Mouse (Mus musculus) neural tube, embryonic 12.5 days (tissue): ENCODE measurements around the gene Pabpn1. TPM values are rescaled to one million over a fixed set of nuclear protein-coding genes. Genes with fewer than 3 reads are reported as not detected.

Experiments
- ATAC-seq: fragments of 200-750 bp; cut with Nextera tagmentation; 2 replicates; pipeline ENCODE4 v1.8.0; 2017; ENCODE audit warnings: low read depth, mild to moderate bottlenecking, moderate TSS enrichment, moderate library complexity; ENCODE audit not compliant: low FRiP score
- H3K27ac ChIP-seq: fragments of 300-500 bp; sonication (generic); 2 replicates; pipeline ENCODE4 v1.5.1; 2016
- H3K27me3 ChIP-seq: fragments of 300-500 bp; sonication (generic); replicated peaks from 2 replicates; pipeline ENCODE4 v1.6.1; 2016; ENCODE audit warnings: mild to moderate bottlenecking
- H3K36me3 ChIP-seq: fragments of 300-500 bp; sonication (generic); 2 replicates; pipeline ENCODE4 v1.6.1; 2016; ENCODE audit warnings: mild to moderate bottlenecking
- H3K4me1 ChIP-seq: fragments of 300-500 bp; sonication (generic); 2 replicates; pipeline ENCODE4 v1.6.1; 2016
- H3K4me2 ChIP-seq: fragments of 300-500 bp; sonication (generic); replicated peaks from 2 replicates; pipeline ENCODE4 v1.6.1; 2016; ENCODE audit warnings: mild to moderate bottlenecking
- H3K4me3 ChIP-seq: fragments of 300-500 bp; sonication (generic); 2 replicates; pipeline ENCODE4 v1.5.1; 2016
- H3K9ac ChIP-seq: fragments of 300-500 bp; sonication (generic); 2 replicates; pipeline ENCODE4 v1.6.1; 2016; ENCODE audit warnings: mild to moderate bottlenecking
- H3K9me3 ChIP-seq: fragments of 300-500 bp; sonication (generic); 2 replicates; pipeline ENCODE4 v1.6.1; 2016; ENCODE audit warnings: mild to moderate bottlenecking
- WGBS: fragments of 180-500 bp; shearing (Covaris S2); methylation state at CpG from one replicate; pipeline ENCODE4 v1.1.7; 2016; 5-methylcytosine and 5-hydroxymethylcytosine counted together
- polyA plus RNA-seq: library from polyadenylated mRNA; unstranded; fragments of >200 nt; fragmentation: Nextera tagmentation; extraction: Ambion mirVana; gene quantifications from 2 replicates; pipeline ENCODE4 v1.2.1, GENCODE M21; 2016

Pabpn1 gene
- polyA plus RNA-seq, 1 experiment from 2014 or later, result 236 TPM

- 87% methylated on average over 5 of the region's 5 CpGs for WGBS
- no peaks in the 10 kb centered on the region for H3K9me3 ChIP-seq
- H3K27ac ChIP-seq, result no peak within 1 kb of the TSS
- no peak within 1 kb of the TSS for H3K4me3 ChIP-seq
- no peaks in the 10 kb centered on the region for H3K27me3 ChIP-seq
- H3K9ac ChIP-seq, result no peak within 1 kb of the TSS
- no peak for ATAC-seq
- H3K4me1 ChIP-seq, result peaks cover 6% of the 10 kb centered on the region
- no peaks in the 10 kb centered on the region for H3K36me3 ChIP-seq
- H3K4me2 ChIP-seq, result no peak within 1 kb of the TSS
Measured at GRCm38 (mm10) chr14:54870861-54871260, 21.4 kb upstream of the Pabpn1 start, which contains the start of gene Homez. Gene Homez (minus strand): TSS chr14:54870961.

GRCm38 (mm10) chr14:54874165-54874564 is 18.1 kb upstream of the Pabpn1 start:
- Histone ChIP-seq H3K9me3 (no peaks in the 10 kb centered on the region), H3K9ac (no peak overlapping the region), H3K4me3 (no peak overlapping the region), H3K27ac (no peak overlapping the region), H3K27me3 (no peaks in the 10 kb centered on the region), H3K4me2 (no peak overlapping the region), H3K4me1 (peaks cover 14% of the 10 kb centered on the region), H3K36me3 (no peaks in the 10 kb centered on the region)
- no peak for ATAC-seq
- WGBS, result 96% methylated on average over 3 of the region's 3 CpGs

GRCm38 (mm10) chr14:54875844-54876538 is 16.3 kb upstream of the Pabpn1 start:
- peak overlapping the region; percentile 77 for H3K4me3 ChIP-seq
- peak overlapping the region; percentile 81 for H3K9ac ChIP-seq
- peaks cover 14% of the 10 kb centered on the region for H3K4me1 ChIP-seq
- H3K4me2 ChIP-seq, result peak overlapping the region; percentile 99
- no peaks in the 10 kb centered on the region for H3K27me3 ChIP-seq
- H3K27ac ChIP-seq, result peak overlapping the region; percentile 64
- 2% methylated on average over 36 of the region's 36 CpGs for WGBS
- no peaks in the 10 kb centered on the region for H3K36me3 ChIP-seq
- no peaks in the 10 kb centered on the region for H3K9me3 ChIP-seq
- peak; percentile 57 for ATAC-seq

GRCm38 (mm10) chr14:54876539-54877047 is 15.7 kb upstream of the Pabpn1 start:
- ATAC-seq, result peak; percentile 92
- no peaks in the 10 kb centered on the region for H3K27me3 ChIP-seq
- no peaks in the 10 kb centered on the region for H3K36me3 ChIP-seq
- peak overlapping the region; percentile 99 for H3K4me2 ChIP-seq
- H3K4me3 ChIP-seq, result peak overlapping the region; percentile 77
- H3K9ac ChIP-seq, result peak overlapping the region; percentile 81
- H3K27ac ChIP-seq, result peak overlapping the region; percentile 64
- H3K9me3 ChIP-seq, result no peaks in the 10 kb centered on the region
- WGBS, result under 1% methylated on average over 67 of the region's 72 CpGs
- H3K4me1 ChIP-seq, result peaks cover 14% of the 10 kb centered on the region

- WGBS, result under 1% methylated on average over 61 of the region's 61 CpGs
- ATAC-seq, result peak; percentile 75
- H3K4me2 ChIP-seq, result peak within 1 kb of the TSS; percentile 99
- peak within 1 kb of the TSS; percentile 81 for H3K9ac ChIP-seq
- peak within 1 kb of the TSS; percentile 64 for H3K27ac ChIP-seq
- H3K36me3 ChIP-seq, result no peaks in the 10 kb centered on the region
- H3K9me3 ChIP-seq, result no peaks in the 10 kb centered on the region
- H3K4me3 ChIP-seq, result peak within 1 kb of the TSS; percentile 77
- H3K4me1 ChIP-seq, result peaks cover 14% of the 10 kb centered on the region
- H3K27me3 ChIP-seq, result no peaks in the 10 kb centered on the region
Measured at GRCm38 (mm10) chr14:54877048-54877715, 15.1 kb upstream of the Pabpn1 start, which contains the start of gene Ppp1r3e. Gene Ppp1r3e (minus strand): TSS chr14:54877550.

- Histone ChIP-seq H3K27me3 (no peaks in the 10 kb centered on the region), H3K27ac (peak within 1 kb of the TSS; percentile 77), H3K9me3 (no peaks in the 10 kb centered on the region), H3K36me3 (peaks cover 16% of the 10 kb centered on the region), H3K4me2 (peak within 1 kb of the TSS; percentile 80), H3K4me3 (peak within 1 kb of the TSS; percentile 67), H3K4me1 (peaks cover 23% of the 10 kb centered on the region), H3K9ac (peak within 1 kb of the TSS; percentile 86)
- ATAC-seq, result peak; percentile 88
- 1% methylated on average over 24 of the region's 27 CpGs for WGBS
Measured at GRCm38 (mm10) chr14:54883154-54884021, 8.9 kb upstream of the Pabpn1 start, which contains the start of the genes Bcl2l2 and Gm20521. Gene Bcl2l2 (plus strand): TSS chr14:54883377. Gene Gm20521 (plus strand): TSS chr14:54883441.

- peak overlapping the region; percentile 80 for H3K4me2 ChIP-seq
- peaks cover 16% of the 10 kb centered on the region for H3K36me3 ChIP-seq
- H3K4me1 ChIP-seq, result peaks cover 23% of the 10 kb centered on the region
- no peaks in the 10 kb centered on the region for H3K9me3 ChIP-seq
- H3K9ac ChIP-seq, result peak overlapping the region; percentile 86
- H3K27ac ChIP-seq, result peak overlapping the region; percentile 77; the same call in 1 of the 2 replicates
- peak; percentile 6; the same call in 1 of the 2 replicates for ATAC-seq
- peak overlapping the region; percentile 67 for H3K4me3 ChIP-seq
- WGBS, result 30% methylated on average over 21 of the region's 21 CpGs
- H3K27me3 ChIP-seq, result no peaks in the 10 kb centered on the region
Measured at GRCm38 (mm10) chr14:54884022-54884712, 8.1 kb upstream of the Pabpn1 start.

GRCm38 (mm10) chr14:54885309-54885708 is 7.0 kb upstream of the Pabpn1 start:
- H3K27ac ChIP-seq, result no peak overlapping the region

GRCm38 (mm10) chr14:54893651-54894181 is 1.4 kb downstream of the Pabpn1 start:
- Histone ChIP-seq H3K4me3 (peak overlapping the region; percentile 99), H3K36me3 (peaks cover 30% of the 10 kb centered on the region), H3K27ac (peak overlapping the region; percentile 92; the same call in 1 of the 2 replicates), H3K9me3 (no peaks in the 10 kb centered on the region), H3K4me2 (peak overlapping the region; percentile 73), H3K27me3 (no peaks in the 10 kb centered on the region), H3K9ac (peak overlapping the region; percentile 100), H3K4me1 (peaks cover 15% of the 10 kb centered on the region)
- peak; percentile 99 for ATAC-seq
- under 1% methylated on average over 38 of the region's 38 CpGs for WGBS

More at GRCm38 (mm10) chr14:54885309-54885708, 7.0 kb upstream of the Pabpn1 start:
- H3K27me3 ChIP-seq, result no peaks in the 10 kb centered on the region
- H3K4me1 ChIP-seq, result peaks cover 23% of the 10 kb centered on the region
- no peaks in the 10 kb centered on the region for H3K9me3 ChIP-seq
- H3K4me2 ChIP-seq, result peak overlapping the region; percentile 80
- ATAC-seq, result no peak
- H3K4me3 ChIP-seq, result no peak overlapping the region
- WGBS, result 93% methylated on average over 11 of the region's 11 CpGs
- peaks cover 16% of the 10 kb centered on the region for H3K36me3 ChIP-seq
- peak overlapping the region; percentile 38; the same call in 1 of the 2 replicates for H3K9ac ChIP-seq

- peak overlapping the region; percentile 99 for H3K4me3 ChIP-seq
- H3K9ac ChIP-seq, result peak overlapping the region; percentile 100
- under 1% methylated on average over 51 of the region's 54 CpGs for WGBS
- ATAC-seq, result peak; percentile 57
- H3K27ac ChIP-seq, result peak overlapping the region; percentile 92
- peaks cover 30% of the 10 kb centered on the region for H3K36me3 ChIP-seq
- H3K27me3 ChIP-seq, result no peaks in the 10 kb centered on the region
- peaks cover 15% of the 10 kb centered on the region for H3K4me1 ChIP-seq
- peak overlapping the region; percentile 73 for H3K4me2 ChIP-seq
- H3K9me3 ChIP-seq, result no peaks in the 10 kb centered on the region
Measured at GRCm38 (mm10) chr14:54894296-54895151, 2.2 kb downstream of the Pabpn1 start.
